Mouse (Mus musculus): ENCODE results near the gene Rhox6. TPM values are rescaled to one million over a fixed set of nuclear protein-coding genes. Genes with fewer than 3 reads are reported as not detected.
"Not testable (repeated sequence)": the region's sequence is repeated elsewhere in the genome, so short reads cannot be mapped to it uniquely, and the experiment has no call there.

The Rhox6 gene
- total RNA-seq (2021) = not detected
- long read RNA-seq, experiment 1 = 0 reads
- long read RNA-seq, experiment 2 = 0 reads

DNA sequence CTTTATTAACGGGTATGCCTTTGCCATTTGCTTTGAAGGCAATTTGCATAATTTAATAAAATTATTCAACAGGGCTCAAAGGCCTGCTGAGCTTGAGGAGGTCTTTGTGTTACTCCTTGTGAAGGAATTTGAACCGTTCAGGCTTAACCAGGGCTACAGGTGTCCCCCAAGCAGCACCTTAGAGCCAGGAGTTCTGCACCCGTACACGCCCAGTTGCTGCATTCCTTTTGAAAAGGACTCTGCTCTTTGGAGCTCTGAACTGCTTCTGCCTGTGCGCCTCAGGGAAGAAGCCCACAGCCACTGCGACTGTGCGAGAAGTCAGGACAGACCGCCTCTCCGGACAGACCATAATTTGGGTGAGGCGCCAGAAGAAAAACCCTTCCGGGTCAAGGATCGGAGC lies at the start of gene Rhox6:
TSS of gene Rhox6 (plus strand) at position 301 of the 400 bp plus-strand sequence.
- intact Hi-C loops (cut with DNase I) = not testable (repeated sequence)

DNA sequence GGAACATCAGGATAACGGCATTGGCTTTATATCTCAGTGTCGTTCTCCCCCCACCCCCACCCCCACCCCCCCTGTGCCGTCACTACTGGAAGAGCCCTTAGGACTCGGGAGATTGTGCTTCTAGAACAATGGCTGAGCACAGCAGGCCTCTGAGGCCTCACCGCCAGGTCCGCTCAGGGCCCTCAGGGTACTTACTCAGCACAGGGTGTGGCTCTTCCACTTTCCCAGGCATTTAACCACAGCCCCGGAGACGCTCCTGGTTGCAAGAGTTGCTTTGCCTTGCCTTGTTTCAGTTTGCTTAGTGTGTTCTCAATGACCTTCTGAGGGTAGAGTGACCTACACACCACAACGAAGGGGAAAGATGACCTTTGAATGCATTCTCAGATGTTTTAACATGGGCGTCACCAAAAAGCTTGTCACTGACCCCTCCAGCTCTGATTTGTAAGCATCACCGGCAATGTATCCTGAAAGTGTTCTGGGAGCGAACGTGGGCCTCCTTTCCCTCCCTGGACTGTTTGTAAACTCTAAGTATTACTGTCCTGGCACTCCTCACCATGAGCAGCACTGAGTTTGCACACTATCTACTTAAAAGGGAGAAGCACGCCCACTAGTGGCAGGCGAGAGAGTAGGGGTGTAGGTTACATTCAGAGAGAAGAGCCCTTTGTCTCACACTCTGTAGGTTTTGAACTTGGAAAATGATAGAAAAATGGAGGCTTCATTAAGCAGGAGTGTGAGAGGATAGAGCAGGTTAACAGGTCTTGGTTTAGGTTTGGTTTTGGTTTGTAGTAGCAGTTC lies 19.2 kb upstream of the Rhox6 start:
- intact Hi-C loops (cut with DNase I) = no loop called here
- no peak for DNase-seq

More for the DNA sequence above, at the start of gene Rhox6:
- DNase-seq = not testable (repeated sequence)

DNA sequence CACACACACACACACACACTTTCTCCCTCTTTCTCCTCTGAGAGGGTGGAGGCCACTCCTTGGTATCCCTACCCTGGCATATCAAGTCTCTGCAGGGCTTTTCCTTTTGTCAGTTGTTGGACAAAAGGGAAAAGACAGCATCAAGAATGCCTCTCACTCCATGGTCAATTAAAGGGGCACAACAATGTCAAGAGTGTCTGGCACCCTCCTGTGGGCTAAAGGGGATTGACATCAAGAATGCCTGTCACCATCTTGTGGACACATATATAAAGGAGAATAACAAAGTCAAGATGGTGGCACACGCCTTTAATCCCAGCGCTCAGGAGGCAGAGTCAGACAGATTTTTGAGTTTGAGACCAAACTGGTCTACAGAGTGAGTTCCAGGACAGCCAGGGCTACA lies 17.3 kb upstream of the Rhox6 start:
- DNase-seq = no peak
- intact Hi-C loops (cut with DNase I) = no loop called here

DNA sequence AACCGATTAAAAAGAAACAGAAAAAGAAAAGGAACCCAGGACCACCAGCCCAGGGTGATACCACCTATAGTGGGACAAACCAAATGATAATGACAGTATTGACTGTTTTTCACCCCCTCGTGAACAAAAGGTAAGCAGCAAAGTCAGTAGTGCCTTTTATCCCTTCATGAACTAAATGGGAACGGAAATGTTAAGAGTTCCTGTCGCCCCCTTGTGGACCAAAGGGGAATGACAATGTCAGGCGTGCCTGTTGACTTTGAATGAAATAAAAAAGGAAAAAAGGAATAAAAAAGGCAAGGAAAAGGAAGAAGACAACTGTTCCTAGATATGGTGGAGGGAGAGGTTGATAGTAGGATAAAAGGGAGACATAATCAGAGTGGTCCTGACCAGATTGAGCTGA lies 15.5 kb upstream of the Rhox6 start:
- intact Hi-C loops (cut with DNase I) = no loop called here
- DNase-seq = peak; percentile 15 to 55

DNA sequence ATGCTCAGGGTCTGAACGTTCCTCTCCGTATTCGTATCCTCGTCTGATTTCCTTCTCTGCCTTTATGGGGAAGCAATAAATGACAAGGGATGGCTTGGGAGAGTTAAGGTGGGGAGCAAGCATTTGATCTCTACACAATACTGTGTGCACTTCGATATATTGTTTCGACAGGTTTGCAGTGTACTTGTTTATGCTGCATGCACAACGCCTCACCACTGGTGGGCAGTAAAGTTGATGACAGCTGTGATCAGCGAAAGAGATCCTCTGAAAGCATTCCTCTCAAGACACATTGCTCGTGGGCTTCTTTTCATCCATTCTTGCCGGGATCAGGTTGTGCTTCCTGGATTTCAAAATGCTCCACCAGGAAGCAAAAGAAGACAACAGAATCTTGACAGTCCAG lies 11.0 kb upstream of the Rhox6 start:
- DNase-seq = no peak
- intact Hi-C loops (cut with DNase I) = no loop called here

DNA sequence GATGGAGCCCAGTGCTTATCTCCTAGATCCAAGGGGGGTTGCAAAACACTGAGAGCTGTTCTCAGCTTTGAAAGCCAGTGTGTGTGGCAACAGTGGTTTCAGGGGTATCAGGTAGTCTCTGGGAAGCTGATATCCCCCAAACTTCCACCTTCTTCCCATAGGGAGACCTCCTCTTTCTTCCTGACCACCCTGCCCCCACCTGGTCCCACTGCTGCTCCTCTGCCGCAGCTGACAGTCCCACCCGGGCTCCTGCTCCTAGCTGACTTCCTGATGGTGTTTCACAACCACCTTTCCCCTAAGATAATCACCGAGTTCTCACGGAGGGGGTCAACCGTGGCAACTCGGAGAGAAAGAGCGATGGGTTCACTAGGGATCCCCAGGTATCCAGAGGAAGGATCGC lies 4.7 kb downstream of the Rhox6 start, which contains the start of gene Rhox7a:
TSS of gene Rhox7a (plus strand) at position 301 of the 400 bp plus-strand sequence.
- intact Hi-C loops (cut with DNase I) = not testable (repeated sequence)

DNA sequence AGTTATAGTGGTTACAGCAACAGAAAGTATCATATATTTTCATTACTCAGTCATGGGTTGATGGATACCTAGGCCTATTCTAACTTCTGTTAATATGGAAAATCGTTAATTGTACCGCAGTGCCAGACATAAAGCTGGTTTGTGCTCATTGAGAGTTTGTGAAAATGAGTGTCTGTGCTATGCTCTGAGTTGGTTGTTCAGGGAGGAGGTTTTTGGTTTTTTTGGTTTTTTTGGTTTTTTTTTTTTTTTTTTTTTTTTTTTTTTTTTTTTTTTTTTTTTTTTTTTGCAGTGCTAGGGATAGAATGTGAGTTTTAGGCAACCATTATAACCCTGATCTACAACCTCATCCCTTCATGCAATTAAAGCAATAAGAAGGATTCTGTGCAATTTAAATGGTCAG lies 44.9 kb downstream of the Rhox6 start:
- no peak for DNase-seq
- intact Hi-C loops (cut with DNase I) = no loop called here

More for the DNA sequence above, 4.7 kb downstream of the Rhox6 start, which contains the start of gene Rhox7a:
- not testable (repeated sequence) for DNase-seq

DNA sequence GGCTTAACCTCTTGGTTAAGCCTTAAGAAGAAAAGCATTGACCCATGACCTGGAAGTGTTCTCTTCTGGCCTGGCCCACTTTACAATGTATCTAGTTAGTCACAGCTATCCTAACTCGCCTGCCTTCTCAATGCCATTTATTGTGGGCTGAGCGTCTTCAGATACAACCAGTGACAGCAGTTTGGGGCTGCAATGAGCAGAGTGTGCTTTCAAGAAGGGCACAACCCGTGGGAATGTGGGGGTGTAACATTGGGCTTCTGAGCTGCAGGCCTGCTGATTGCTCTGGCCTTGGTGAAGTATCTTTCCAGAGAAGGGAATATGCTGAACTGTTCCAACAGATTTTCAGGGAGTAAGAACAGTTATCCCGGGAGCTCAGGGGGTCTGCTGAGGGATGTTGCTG lies 52.1 kb downstream of the Rhox6 start, which contains the start of gene Rhox8:
TSS of gene Rhox8 (minus strand) at position 101 of the 400 bp plus-strand sequence.
- no peak for DNase-seq
- intact Hi-C loops (cut with DNase I) = no loop called here

Other genes with a start within 250 kb of the Rhox6 start
- gene Rhox3f, start 245.9 kb upstream of the Rhox6 start, total RNA-seq (2021) = not detected
- not detected for gene Rhox4f, start 219.2 kb upstream of the Rhox6 start, total RNA-seq (2021)
- gene Rhox3g, start 198.3 kb upstream of the Rhox6 start, total RNA-seq (2021) = not detected
- gene Rhox2g, start 183.4 kb upstream of the Rhox6 start, total RNA-seq (2021) = not detected
- not detected for gene Rhox4g, start 175.6 kb upstream of the Rhox6 start, total RNA-seq (2021)
- gene Rhox3h, start 158.1 kb upstream of the Rhox6 start, total RNA-seq (2021) = not detected
- not detected for gene Rhox2h, start 153.6 kb upstream of the Rhox6 start, total RNA-seq (2021)
- 1 to 10 TPM; 1.7 to 3.7 TPM for gene Rhox5, start 22.1 kb upstream of the Rhox6 start, total RNA-seq (2021)
- not detected for gene Rhox7a, start 4.8 kb downstream of the Rhox6 start, total RNA-seq (2021)
- gene Rhox8, start 52.0 kb downstream of the Rhox6 start, total RNA-seq (2021) = not detected
- gene Rhox7b, start 70.3 kb downstream of the Rhox6 start, total RNA-seq (2021) = not detected
- not detected for gene Rhox9, start 74.9 kb downstream of the Rhox6 start, total RNA-seq (2021)
- not detected for gene Btg1-ps1, start 191.9 kb downstream of the Rhox6 start, total RNA-seq (2021)
- gene Btg1-ps2, start 216.2 kb downstream of the Rhox6 start, total RNA-seq (2021) = not detected
- gene Rhox10, start 239.6 kb downstream of the Rhox6 start, total RNA-seq (2021) = not detected